Mouse (Mus musculus) urinary bladder, postnatal 10 days (tissue): ENCODE measurements around the gene Arl4a.

ENCODE experiments used
- DNase-seq: peaks from one replicate; pipeline ENCODE4 v3.0.0; 2022; ENCODE audit warnings: low spot score

Arl4a gene

DNA sequence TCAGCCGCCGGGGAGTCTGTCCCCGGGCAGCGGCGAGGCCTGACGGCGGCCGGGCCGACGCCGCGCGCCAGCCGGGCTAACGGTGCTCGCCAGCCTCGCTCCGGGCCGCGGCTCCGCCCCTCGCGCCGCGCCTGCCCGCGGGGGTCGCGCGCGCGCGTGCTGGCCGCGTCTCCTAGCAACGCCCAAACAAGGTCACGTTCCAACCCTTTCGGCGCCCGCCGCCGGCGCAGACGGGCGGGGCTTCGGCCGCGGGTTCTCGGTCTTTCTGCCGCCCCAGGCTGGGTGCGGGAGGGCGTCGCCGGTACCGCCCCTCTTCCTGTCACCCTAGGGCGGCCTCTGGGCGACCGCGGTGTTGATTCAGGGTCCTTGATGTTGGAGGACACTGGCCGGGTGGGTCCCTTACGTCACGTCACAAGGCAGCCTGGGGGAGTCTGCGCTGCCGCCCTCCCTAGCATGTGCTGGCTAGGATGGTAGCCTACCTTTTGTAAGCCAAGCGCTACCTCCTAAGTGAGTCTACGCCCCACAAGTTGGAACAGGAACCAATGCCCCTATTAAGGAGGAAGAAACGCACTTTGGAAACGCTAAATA is at the start of gene Arl4a:
Arl4a (minus strand) TSS at position 150 of the 588 bp plus-strand sequence.
- peak; percentile 59 for DNase-seq

DNA sequence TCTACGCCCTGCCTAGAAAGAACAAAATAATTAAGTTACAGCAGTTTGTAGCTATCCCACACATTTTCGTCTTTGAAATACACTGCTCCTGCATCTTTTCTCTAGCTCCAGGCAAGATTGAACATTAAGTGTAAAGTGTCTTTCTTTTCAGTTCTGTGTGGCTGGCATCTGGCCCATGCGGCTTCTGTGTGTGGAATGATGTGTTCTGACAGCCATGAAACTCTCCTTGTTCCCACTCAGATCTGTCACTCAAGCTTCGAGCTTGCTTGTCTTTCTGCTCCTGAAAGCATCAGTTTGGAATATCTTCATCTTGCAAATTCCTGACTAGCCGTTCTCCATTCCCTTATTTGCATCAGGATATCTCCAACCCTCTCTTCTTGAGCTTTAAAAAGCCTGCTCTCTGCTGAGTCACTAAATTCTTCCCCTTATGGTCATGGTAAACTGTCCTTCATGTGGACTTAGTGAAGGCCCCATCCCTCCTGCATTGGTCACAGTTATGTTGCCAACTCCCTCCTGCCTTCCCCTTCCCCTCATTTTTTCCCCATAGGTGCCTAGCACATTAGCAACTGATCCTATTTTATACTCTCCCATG is 48.0 kb upstream of the Arl4a start:
- no peak for DNase-seq

DNA sequence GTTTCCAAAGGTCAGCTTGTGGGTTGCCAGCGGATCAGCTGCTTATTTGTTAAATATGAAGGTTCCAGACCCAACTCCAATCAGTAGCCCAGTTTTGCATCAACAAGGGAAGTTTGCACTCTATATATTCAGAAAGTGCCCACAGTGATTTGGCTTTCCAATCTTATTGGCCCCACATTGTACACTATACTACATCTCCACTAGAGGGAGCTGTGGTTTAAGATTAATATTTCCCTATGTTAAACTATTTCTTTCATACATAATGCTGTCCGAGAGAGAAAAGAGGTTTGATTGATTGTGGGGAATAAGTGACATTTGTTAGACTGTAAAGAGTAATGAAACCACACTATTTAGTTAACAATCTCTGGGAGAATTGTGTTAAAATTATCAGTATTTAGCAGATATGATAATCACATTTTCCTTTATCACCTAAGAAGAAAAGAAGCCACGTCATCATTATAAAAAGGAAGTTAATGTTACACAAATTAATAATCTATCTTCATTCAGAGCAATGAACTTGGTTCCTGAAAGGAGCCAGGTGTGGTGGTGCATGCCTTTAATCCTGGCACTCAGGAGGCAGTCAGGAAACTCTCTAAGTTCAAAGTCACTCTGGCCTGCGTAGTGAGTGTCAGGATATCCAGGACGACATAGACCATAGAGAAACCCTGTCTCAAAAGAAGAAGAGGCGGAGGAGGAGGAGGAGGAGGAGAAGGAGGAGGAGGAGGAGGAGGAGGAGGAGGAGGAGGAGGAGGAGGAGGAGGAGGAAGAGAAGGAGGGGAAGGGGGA is 44.8 kb upstream of the Arl4a start:
- no peak for DNase-seq

- no peak for DNase-seq
Observed at GRCm38 (mm10) chr12:40082048-40082447, 44.2 kb upstream of the Arl4a start.

DNA sequence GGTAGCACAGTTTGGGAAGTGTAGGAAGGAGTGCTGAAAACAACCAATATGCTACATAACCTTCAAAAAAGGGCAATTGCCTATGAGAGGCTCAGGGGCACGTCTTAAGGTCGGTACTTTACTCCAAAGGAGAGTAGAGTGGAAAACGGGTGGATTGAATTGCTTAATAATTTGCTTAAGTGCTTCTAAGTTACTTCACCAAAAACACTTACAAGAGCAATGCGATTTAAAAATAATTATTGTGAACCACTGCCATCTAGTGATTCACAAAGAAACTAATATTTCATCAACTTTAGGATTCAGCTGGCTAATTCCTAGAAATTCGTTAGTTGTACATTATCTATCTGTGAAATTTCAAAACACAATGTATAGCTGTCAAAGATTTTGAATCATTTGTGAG is 35.8 kb upstream of the Arl4a start:
- no peak for DNase-seq

DNA sequence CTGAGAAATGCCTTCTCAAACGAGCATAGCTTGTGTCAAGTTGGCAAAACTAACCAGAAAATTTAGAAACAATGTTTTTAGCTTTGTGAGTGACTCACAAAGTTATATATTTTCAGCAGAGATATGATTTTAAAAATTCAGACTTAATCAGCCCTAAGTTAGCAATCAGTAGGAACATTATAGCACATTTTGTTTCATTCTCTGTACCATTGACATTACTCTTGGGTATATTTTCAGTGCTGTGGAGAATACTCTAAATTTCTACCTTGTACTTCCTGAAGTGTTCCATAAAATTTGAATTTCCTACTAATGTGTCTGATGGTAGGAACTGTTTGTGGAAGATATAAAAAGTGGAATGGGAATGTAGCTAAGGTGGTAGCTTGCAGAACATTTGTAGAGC is 9.2 kb upstream of the Arl4a start:
- no peak for DNase-seq

- no peak for DNase-seq
Observed at GRCm38 (mm10) chr12:40043816-40044585, 6.2 kb upstream of the Arl4a start.

DNA sequence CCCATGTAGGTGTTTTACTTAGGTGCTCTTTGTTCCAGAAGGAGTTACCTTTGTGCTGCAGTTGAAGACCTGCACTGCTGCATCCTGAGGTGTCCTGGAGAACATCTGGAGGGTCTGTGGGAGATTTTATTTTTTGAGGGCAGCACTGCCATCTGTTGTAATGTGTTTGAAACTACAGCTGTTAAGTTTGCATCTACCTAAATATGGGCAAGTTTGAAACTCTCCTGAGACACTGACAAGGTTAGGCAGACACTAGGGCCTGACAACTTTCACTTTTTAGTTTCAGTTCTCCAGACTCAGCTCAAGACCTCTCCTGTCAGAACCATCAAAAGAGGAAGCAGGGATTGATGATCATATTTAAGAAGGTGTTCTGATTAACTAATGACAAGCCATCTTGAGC is 2.2 kb upstream of the Arl4a start:
- no peak for DNase-seq

- DNase-seq, result peak; percentile 95
Observed at GRCm38 (mm10) chr12:40037226-40037813, 505 bp downstream of the Arl4a start.

DNA sequence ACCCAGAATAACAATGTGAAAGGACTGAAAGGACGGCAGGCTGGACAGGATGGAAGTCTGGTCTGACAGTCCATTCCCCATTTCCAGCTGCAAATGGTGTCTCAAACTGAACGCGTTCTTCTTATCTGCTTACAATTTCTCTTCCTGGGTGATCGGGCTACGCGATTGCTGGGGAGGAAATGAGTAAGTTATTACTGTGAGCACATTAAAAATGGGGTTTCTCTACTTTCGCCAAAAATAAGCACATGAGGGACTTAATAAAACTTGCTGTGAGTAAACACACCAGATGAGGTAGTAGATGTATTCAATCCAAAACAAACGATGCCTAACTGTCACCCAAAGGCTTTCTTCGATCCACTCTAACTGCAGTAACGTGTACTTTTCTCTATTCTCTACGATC is 1.2 kb downstream of the Arl4a start:
- no peak for DNase-seq

DNA sequence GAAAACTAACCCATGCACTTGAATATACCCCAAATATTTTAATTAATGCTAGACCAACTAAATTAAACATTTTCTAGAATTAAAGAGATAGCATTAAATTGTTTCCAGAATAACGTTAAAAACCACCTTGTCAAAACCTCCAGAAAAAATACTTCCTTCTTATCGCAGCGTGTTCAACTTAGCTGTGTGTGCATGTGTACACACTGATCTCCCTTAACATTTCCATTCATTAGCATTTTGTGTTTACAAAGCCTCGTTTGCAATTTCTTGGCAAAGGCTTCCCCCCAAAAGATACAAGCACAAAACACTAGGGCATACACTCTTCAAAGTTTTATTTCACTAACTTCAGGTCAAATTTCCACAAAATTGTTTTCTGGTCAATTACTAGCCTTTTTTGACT is 2.3 kb downstream of the Arl4a start:
- no peak for DNase-seq

DNA sequence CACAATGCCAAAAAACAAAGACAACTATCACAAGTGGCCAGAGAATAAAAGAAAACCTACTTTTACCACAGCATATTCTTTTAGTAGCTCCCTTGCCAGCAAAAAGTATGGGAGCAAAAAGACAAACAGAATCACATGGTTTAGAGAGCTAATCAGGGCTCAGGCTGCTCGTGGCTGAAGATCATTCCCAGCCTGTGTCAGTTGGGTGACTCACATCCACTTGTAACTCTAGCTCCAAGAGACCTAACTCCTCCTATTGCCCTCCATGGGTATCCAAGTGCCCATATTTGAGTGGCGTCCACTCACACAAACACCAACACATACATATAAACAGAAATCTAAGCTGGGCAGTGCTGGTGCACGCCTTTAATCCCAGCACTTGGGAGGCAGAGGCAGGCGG is 8.6 kb downstream of the Arl4a start:
- DNase-seq, result no peak

- DNase-seq, result no peak
Observed at GRCm38 (mm10) chr12:40027846-40028245, 10.0 kb downstream of the Arl4a start.

DNA sequence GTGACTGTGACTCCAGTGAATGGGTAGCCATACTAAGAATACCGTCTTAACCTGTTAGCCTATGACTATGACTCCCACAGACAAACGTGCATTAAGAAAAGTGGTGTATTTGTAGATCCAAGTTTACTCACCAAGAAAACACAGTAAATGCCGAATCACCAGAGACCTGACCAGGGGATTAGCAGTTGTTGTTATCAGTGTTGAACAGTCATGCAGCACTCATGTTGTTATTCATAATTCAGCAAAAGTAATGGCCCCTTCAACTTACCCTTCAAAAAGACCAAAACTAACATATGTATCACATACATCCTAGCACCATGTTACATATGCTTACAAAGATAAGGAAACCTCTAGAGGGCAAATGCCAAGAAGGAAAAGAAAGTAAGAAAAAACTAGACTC is 10.4 kb downstream of the Arl4a start:
- no peak for DNase-seq

GRCm38 (mm10) chr12:40023918-40024317 is 13.9 kb downstream of the Arl4a start:
- no peak for DNase-seq

DNA sequence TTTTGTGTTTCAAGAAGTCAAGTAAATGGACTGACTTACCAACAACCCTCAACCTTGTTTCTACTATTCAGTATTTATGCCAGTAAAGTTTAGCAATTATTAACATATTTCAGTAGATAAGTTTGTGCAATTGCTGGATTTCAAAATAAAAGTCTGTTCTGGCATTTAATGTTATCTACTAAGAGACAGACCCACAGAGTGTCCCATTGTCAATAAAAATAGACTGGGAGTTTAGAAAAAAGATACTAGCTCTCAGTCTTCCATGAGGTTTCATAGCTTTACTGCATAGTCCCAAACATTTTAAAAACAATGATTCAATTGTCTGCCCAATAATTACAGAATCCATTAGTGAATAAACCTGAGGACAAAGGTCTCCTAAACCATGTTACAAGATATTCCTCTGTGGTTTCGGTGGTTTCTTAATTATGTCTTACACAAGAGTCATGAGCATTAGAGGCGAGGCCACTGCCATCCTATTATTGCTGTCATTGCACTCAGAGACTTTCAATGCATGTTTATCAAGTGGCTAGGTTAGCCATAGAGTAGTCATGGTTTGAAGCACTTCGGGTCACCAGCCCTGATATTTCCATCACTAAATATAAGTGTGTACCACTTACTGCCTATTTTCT is 14.7 kb downstream of the Arl4a start:
- no peak for DNase-seq

DNA sequence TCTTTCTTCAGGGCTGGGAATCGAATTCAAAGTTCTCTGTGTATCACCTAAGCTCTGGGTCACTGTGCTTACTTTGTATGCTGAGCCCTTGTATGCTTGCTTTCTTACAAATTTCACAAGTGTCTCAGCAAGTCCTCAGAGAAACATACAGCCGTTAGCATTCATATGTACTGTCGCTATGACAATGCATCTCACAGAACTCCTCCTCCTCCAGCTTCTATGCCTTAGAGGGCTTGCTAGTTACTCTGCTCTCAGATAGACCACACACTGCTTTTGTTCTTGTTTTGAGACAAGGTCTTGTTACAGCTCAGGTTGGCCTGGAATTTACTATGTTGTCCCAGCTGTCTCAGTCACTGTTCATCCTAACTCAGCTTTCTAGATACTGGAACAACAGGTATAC is 15.5 kb downstream of the Arl4a start:
- DNase-seq, result no peak

DNA sequence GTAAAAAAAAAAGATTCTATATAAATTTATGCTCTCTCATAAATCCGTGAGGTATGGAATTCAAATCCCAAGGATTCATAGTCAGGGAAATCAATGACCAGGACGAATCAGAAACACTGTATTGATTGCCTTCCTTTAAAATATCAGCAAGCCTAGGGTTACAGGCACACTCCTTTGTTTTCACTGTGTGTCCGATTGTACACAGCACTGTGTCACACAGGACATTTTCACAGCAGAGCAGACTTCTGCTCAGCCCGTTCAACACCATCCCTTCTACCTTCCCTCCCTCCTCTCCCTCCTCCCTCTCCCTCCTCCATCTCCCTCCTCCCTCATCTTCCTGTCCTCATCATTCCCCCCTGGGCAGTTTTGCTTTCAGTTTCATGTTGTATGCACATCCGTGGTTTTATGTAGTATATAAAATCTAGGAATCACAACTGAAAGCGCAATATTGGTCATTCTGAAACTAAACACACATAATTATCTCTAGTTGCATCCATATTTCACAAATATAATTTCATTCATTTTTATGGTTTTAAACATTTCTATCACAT is 19.8 kb downstream of the Arl4a start:
- no peak for DNase-seq

- no peak for DNase-seq
Observed at GRCm38 (mm10) chr12:40016648-40017460, 21.0 kb downstream of the Arl4a start.

GRCm38 (mm10) chr12:40016068-40016467 is 21.8 kb downstream of the Arl4a start:
- DNase-seq, result no peak

- DNase-seq, result no peak
Observed at GRCm38 (mm10) chr12:40009866-40010265, 28.0 kb downstream of the Arl4a start.
